Mouse (Mus musculus) natural killer cell, adult 2 months (primary cell): ENCODE measurements around the gene Mdh2.

Experiments
- DNase-seq, 2 experiments: peaks; one replicate each; pipeline ENCODE4 v3.0.0; 2022; ENCODE audit warnings: low spot score in 2 of 2

Mdh2 gene

DNA sequence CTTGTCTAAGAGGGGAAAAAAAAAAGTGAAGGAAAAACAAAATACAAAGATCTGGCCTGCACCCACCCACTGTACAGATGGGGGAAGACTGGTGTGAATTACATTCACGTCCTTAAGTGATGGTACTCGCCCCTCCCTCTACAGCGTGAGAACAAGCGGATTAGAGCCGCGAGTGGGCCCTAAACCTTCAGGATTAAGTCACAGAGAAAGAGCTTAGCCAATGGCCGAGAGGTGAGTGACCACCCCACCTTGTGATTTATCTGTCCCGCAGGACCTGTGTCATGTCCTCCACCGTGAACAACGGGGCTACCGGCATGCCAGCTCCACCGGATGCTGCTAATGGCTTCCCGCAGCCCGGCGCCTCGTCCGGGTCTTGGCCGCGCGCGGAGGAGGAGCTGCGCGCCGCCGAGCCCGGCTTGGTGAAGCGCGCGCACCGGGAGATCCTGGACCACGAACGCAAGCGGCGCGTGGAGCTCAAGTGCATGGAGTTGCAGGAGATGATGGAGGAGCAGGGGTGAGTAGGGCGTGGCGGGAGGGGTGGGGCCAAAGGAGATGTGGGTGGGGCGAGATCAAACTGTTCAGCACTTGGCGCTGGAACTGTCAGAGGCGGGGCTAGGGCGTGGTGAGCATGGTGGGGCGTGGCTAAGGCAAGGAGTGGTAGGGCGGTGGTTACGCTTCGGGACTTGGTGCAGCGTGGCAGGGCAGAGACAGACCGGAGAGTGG, 56.6 kb downstream of the Mdh2 start:
- peak; percentile 56 to 75 for DNase-seq

DNA sequence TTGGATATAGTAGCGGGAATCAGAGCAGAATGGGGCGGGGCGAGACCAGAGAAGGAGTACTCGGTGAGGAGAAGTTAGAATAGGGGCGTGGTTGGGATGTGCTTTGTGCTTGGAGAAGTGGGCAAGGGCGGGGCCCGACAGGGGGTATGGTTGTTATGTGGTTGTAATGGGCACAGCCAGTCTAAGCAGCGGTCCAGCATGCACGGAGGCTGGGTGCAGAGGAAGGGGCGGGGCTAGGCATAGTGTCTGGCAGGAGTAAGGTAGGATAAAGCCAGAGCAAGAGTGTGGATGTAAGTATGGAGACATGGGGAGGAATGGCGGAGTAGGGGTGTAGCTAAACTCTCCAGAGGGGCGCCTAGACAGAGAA, 57.2 kb downstream of the Mdh2 start:
- no peak for DNase-seq

DNA sequence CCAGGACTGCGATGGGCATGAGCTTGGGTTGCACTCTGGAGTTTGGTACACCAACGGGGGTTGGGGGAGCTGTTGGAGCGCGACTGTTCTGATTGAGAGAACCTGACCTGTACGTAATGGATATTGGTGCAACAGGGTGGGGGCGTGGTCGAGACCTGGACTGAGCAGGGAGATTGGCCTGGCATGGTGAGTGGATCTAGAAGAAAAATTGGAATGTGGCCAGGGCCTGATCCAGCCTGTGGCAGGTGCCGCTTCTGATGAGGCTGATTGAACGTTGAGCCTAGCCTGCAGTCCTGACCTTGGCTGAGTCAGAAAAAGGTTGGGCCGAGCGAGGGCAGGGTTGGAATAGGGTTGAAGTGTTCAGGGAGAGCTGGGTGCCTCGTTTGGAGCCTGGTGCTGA, 57.7 kb downstream of the Mdh2 start:
- DNase-seq: no peak
